Mouse (Mus musculus) MEL (cell line): ENCODE measurements around the gene Stx4a. TPM values are rescaled to one million over a fixed set of nuclear protein-coding genes. Genes with fewer than 3 reads are reported as not detected.

Source experiments
- DNase-seq: peaks from one replicate; pipeline ENCODE4 v3.0.0; 2011; ENCODE audit warnings: low read depth, low spot score
- H3K27ac ChIP-seq: 2 replicates; pipeline ENCODE4 v1.5.1; 2012; ENCODE audit warnings: low read depth, mild to moderate bottlenecking, control low read depth, low read length, moderate library complexity; ENCODE audit not compliant: control insufficient read depth
- H3K27me3 ChIP-seq, 2 experiments: fragments of 150-350 bp in 1 of 2; sonication (generic) in 1 of 2; 2 replicates each; pipeline ENCODE4 v1.6.1; 2012; ENCODE audit warnings: low read length in 2 of 2, mild to moderate bottlenecking in 2 of 2, improper control_type of control experiment in 1 of 2, moderate library complexity in 1 of 2; ENCODE audit not compliant: insufficient read depth in 2 of 2, control insufficient read depth in 1 of 2
- H3K36me3 ChIP-seq, 2 experiments: 2 replicates each; pipeline ENCODE4 v1.6.1; 2012 to 2014; ENCODE audit warnings: low read length in 2 of 2, improper control_type of control experiment in 1 of 2, inconsistent platforms in 1 of 2, mild to moderate bottlenecking in 1 of 2; ENCODE audit not compliant: insufficient read depth in 2 of 2, control insufficient read depth in 1 of 2
- H3K4me1 ChIP-seq, 2 experiments: fragments of 150-350 bp in 1 of 2; sonication (generic) in 1 of 2; 2 replicates each; pipeline ENCODE4 v1.6.1; 2012; ENCODE audit warnings: low read length in 2 of 2, improper control_type of control experiment in 1 of 2, mild to moderate bottlenecking in 1 of 2; ENCODE audit not compliant: insufficient read depth in 2 of 2, control insufficient read depth in 1 of 2
- H3K4me3 ChIP-seq, 2 experiments: fragments of 150-350 bp in 1 of 2; sonication (generic) in 1 of 2; 2 replicates each; pipeline ENCODE4 v1.5.1; 2012; ENCODE audit warnings: low read depth in 2 of 2, low read length in 2 of 2, mild to moderate bottlenecking in 2 of 2, moderate library complexity in 2 of 2, control low read depth in 1 of 2, improper control_type of control experiment in 1 of 2; ENCODE audit not compliant: control insufficient read depth in 1 of 2, insufficient read depth in 1 of 2
- H3K79me2 ChIP-seq: 2 replicates; pipeline ENCODE4 v1.6.1; 2012; ENCODE audit warnings: mild to moderate bottlenecking, low read length, moderate library complexity; ENCODE audit not compliant: control insufficient read depth, poor library complexity, insufficient read depth
- H3K9ac ChIP-seq: 2 replicates; pipeline ENCODE4 v1.6.1; 2012; ENCODE audit warnings: low read depth, mild to moderate bottlenecking, control low read depth, low read length, moderate library complexity; ENCODE audit not compliant: control insufficient read depth, poor library complexity, severe bottlenecking
- H3K9me3 ChIP-seq: fragments of 150-350 bp; sonication (generic); replicated peaks from 2 replicates; pipeline ENCODE4 v1.6.1; 2012; ENCODE audit warnings: mild to moderate bottlenecking, low read length, improper control_type of control experiment, moderate library complexity; ENCODE audit not compliant: insufficient read depth
- BHLHE40 ChIP-seq: IDR thresholded peaks from 2 replicates; pipeline ENCODE4 v1.6.1; 2012; ENCODE audit warnings: low read depth, mild to moderate bottlenecking, inconsistent platforms, low read length, improper control_type of control experiment, borderline replicate concordance
- CHD1 ChIP-seq: IDR thresholded peaks from 2 replicates; pipeline ENCODE4 v1.6.1; 2012; ENCODE audit warnings: low read depth, mild to moderate bottlenecking, inconsistent platforms, low read length, improper control_type of control experiment
- CHD2 ChIP-seq: IDR thresholded peaks from 2 replicates; pipeline ENCODE4 v1.6.1; 2011; ENCODE audit warnings: low read length, improper control_type of control experiment
- CTCF ChIP-seq, 3 experiments: IDR thresholded peaks in 2 of 3; conservative IDR thresholded peaks in 1 of 3; 2 replicates each; pipeline ENCODE4 v1.5.1; 2011 to 2012; ENCODE audit warnings: low read length in 3 of 3, low read depth in 2 of 3, mild to moderate bottlenecking in 2 of 3, improper control_type of control experiment in 1 of 3, inconsistent platforms in 1 of 3, mixed read lengths in 1 of 3, moderate library complexity in 1 of 3; ENCODE audit not compliant: control insufficient read depth in 1 of 3, insufficient read depth in 1 of 3, poor library complexity in 1 of 3, severe bottlenecking in 1 of 3
- E2F4 ChIP-seq: IDR thresholded peaks from 2 replicates; pipeline ENCODE4 v1.6.1; 2011; ENCODE audit warnings: low read depth, low read length, improper control_type of control experiment, borderline replicate concordance
- ELF1 ChIP-seq: IDR thresholded peaks from 2 replicates; pipeline ENCODE4 v1.6.1; 2014; ENCODE audit warnings: low read depth, mild to moderate bottlenecking, inconsistent platforms, low read length, improper control_type of control experiment, moderate library complexity
- EP300 ChIP-seq, 2 experiments: IDR thresholded peaks; 2 replicates each; pipeline ENCODE4 v1.6.1; 2011; ENCODE audit warnings: improper control_type of control experiment in 2 of 2, low read length in 2 of 2, low read depth in 1 of 2, mild to moderate bottlenecking in 1 of 2
- ETS1 ChIP-seq: IDR thresholded peaks from 2 replicates; pipeline ENCODE4 v1.6.1; 2012; ENCODE audit warnings: low read depth, mild to moderate bottlenecking, inconsistent platforms, low read length, improper control_type of control experiment, moderate library complexity
- GABPA ChIP-seq: IDR thresholded peaks from 2 replicates; pipeline ENCODE4 v1.6.1; 2012; ENCODE audit warnings: low read depth, mild to moderate bottlenecking, inconsistent platforms, low read length, improper control_type of control experiment, moderate library complexity
- GATA1 ChIP-seq: IDR thresholded peaks from 2 replicates; pipeline ENCODE4 v1.6.1; 2011; ENCODE audit warnings: low read depth, low read length, improper control_type of control experiment
- HCFC1 ChIP-seq: IDR thresholded peaks from 2 replicates; pipeline ENCODE4 v1.6.1; 2012; ENCODE audit warnings: low read depth, mild to moderate bottlenecking, inconsistent platforms, low read length, improper control_type of control experiment, moderate library complexity
- KAT2A ChIP-seq: conservative IDR thresholded peaks from 2 replicates; pipeline ENCODE4 v1.6.1; 2012; ENCODE audit warnings: low read depth, low read length, improper control_type of control experiment, inconsistent platforms
- MAFK ChIP-seq: IDR thresholded peaks from 2 replicates; pipeline ENCODE4 v1.6.1; 2011; ENCODE audit warnings: low read depth, mild to moderate bottlenecking, low read length, improper control_type of control experiment, borderline replicate concordance
- MAX ChIP-seq: IDR thresholded peaks from 2 replicates; pipeline ENCODE4 v1.6.1; 2011; ENCODE audit warnings: low read length, improper control_type of control experiment
- MAZ ChIP-seq: IDR thresholded peaks from 2 replicates; pipeline ENCODE4 v1.6.1; 2012; ENCODE audit warnings: low read depth, mild to moderate bottlenecking, inconsistent platforms, low read length, improper control_type of control experiment
- MEF2A ChIP-seq: IDR thresholded peaks from 2 replicates; pipeline ENCODE4 v1.6.1; 2014; ENCODE audit warnings: low read depth, mild to moderate bottlenecking, inconsistent platforms, low read length, improper control_type of control experiment; ENCODE audit not compliant: poor library complexity, insufficient replicate concordance, severe bottlenecking; ENCODE audit errors: extremely low read depth
- MXI1 ChIP-seq: IDR thresholded peaks from 2 replicates; pipeline ENCODE4 v1.6.1; 2011; ENCODE audit warnings: mild to moderate bottlenecking, low read depth, low read length, improper control_type of control experiment
- MYB ChIP-seq: IDR thresholded peaks from 2 replicates; pipeline ENCODE4 v1.6.1; 2011; ENCODE audit warnings: mild to moderate bottlenecking, low read depth, low read length, improper control_type of control experiment
- MYC ChIP-seq: IDR thresholded peaks from 2 replicates; pipeline ENCODE4 v1.6.1; 2011; ENCODE audit warnings: low read depth, mild to moderate bottlenecking, low read length, improper control_type of control experiment, moderate library complexity
- NELFE ChIP-seq: IDR thresholded peaks from 2 replicates; pipeline ENCODE4 v1.6.1; 2011; ENCODE audit warnings: low read depth, low read length, improper control_type of control experiment
- NRF1 ChIP-seq: IDR thresholded peaks from 2 replicates; pipeline ENCODE4 v1.6.1; 2014; ENCODE audit warnings: low read depth, mild to moderate bottlenecking, inconsistent platforms, low read length, improper control_type of control experiment, moderate library complexity; ENCODE audit not compliant: poor library complexity, insufficient read depth, severe bottlenecking
- POLR2A ChIP-seq, 2 experiments: IDR thresholded peaks; 2 replicates each; pipeline ENCODE4 v1.6.1; 2011 to 2012; ENCODE audit warnings: low read length in 2 of 2, mild to moderate bottlenecking in 2 of 2, control low read depth in 1 of 2, improper control_type of control experiment in 1 of 2, low read depth in 1 of 2, moderate library complexity in 1 of 2; ENCODE audit not compliant: control insufficient read depth in 1 of 2, insufficient read depth in 1 of 2, poor library complexity in 1 of 2
- POLR2AphosphoS2 ChIP-seq: IDR thresholded peaks from 2 replicates; pipeline ENCODE4 v1.6.1; 2011; ENCODE audit warnings: low read length, improper control_type of control experiment
- POLR2AphosphoS5 ChIP-seq: IDR thresholded peaks from 2 replicates; pipeline ENCODE4 v1.6.1; 2012; ENCODE audit warnings: low read depth, borderline replicate concordance, mild to moderate bottlenecking, inconsistent platforms, low read length, moderate library complexity, mixed read lengths
- RAD21 ChIP-seq: IDR thresholded peaks from 2 replicates; pipeline ENCODE4 v1.6.1; 2011; ENCODE audit warnings: mild to moderate bottlenecking, low read depth, low read length, improper control_type of control experiment
- RCOR1 ChIP-seq: IDR thresholded peaks from 2 replicates; pipeline ENCODE4 v1.6.1; 2012; ENCODE audit warnings: low read depth, mild to moderate bottlenecking, inconsistent platforms, low read length, improper control_type of control experiment
- SIN3A ChIP-seq: IDR thresholded peaks from 2 replicates; pipeline ENCODE4 v1.6.1; 2012; ENCODE audit warnings: low read length, improper control_type of control experiment, inconsistent platforms
- SMC3 ChIP-seq: IDR thresholded peaks from 2 replicates; pipeline ENCODE4 v1.6.1; 2011; ENCODE audit warnings: low read depth, low read length, improper control_type of control experiment
- TBP ChIP-seq: IDR thresholded peaks from 2 replicates; pipeline ENCODE4 v1.8.0; 2011; ENCODE audit warnings: low read depth, low read length, improper control_type of control experiment
- TCF12 ChIP-seq: IDR thresholded peaks from 2 replicates; pipeline ENCODE4 v1.6.1; 2014; ENCODE audit warnings: low read depth, mild to moderate bottlenecking, inconsistent platforms, low read length, improper control_type of control experiment, moderate library complexity
- UBTF ChIP-seq: IDR thresholded peaks from 2 replicates; pipeline ENCODE4 v1.6.1; 2012; ENCODE audit warnings: low read depth, mild to moderate bottlenecking, inconsistent platforms, low read length, improper control_type of control experiment, moderate library complexity, borderline replicate concordance; ENCODE audit not compliant: insufficient read depth
- USF1 ChIP-seq: IDR thresholded peaks from 2 replicates; pipeline ENCODE4 v1.6.1; 2014; ENCODE audit warnings: low read depth, mild to moderate bottlenecking, inconsistent platforms, low read length, improper control_type of control experiment, moderate library complexity
- USF2 ChIP-seq, 2 experiments: IDR thresholded peaks; 2 replicates each; pipeline ENCODE4 v1.6.1; 2011 to 2012; ENCODE audit warnings: improper control_type of control experiment in 2 of 2, low read length in 2 of 2, borderline replicate concordance in 1 of 2, inconsistent platforms in 1 of 2, low read depth in 1 of 2, mild to moderate bottlenecking in 1 of 2; ENCODE audit not compliant: insufficient read depth in 1 of 2
- ZC3H11A ChIP-seq: IDR thresholded peaks from 2 replicates; pipeline ENCODE4 v1.6.1; 2012; ENCODE audit warnings: low read depth, mild to moderate bottlenecking, inconsistent platforms, low read length, improper control_type of control experiment
- ZKSCAN1 ChIP-seq: IDR thresholded peaks from 2 replicates; pipeline ENCODE4 v1.6.1; 2012; ENCODE audit warnings: low read depth, mild to moderate bottlenecking, inconsistent platforms, low read length, improper control_type of control experiment, moderate library complexity
- ZMIZ1 ChIP-seq: IDR thresholded peaks from 2 replicates; pipeline ENCODE4 v1.6.1; 2012; ENCODE audit warnings: low read depth, mild to moderate bottlenecking, inconsistent platforms, low read length, improper control_type of control experiment, moderate library complexity
- ZNF384 ChIP-seq: IDR thresholded peaks from 2 replicates; pipeline ENCODE4 v1.6.1; 2012; ENCODE audit warnings: low read depth, mild to moderate bottlenecking, inconsistent platforms, low read length, improper control_type of control experiment
- polyA plus RNA-seq, 2 experiments: library from polyadenylated mRNA; stranded (reverse) in 1 of 2; unstranded in 1 of 2; fragments of >175 nt in 1 of 2; fragments of >200 nt in 1 of 2; gene quantifications; 2 replicates each; pipeline versions ENCODE4 v1.2.1 to v1.2.4; 2012; ENCODE audit warnings: low replicate concordance in 2 of 2, low read depth in 1 of 2; ENCODE audit not compliant: insufficient read length in 2 of 2, insufficient read depth in 1 of 2, missing spikeins in 1 of 2
- total RNA-seq: library from RNA; depleted of rRNA; stranded (reverse); fragments of 300-350 nt; gene quantifications from 2 replicates; pipeline ENCODE4 v1.2.3, GENCODE M21; 2012

The Stx4a gene
- total and polyA plus RNA-seq, 3 experiments = 47.8 to 121 TPM; not detected in 1

GRCm38 (mm10) chr7:127858258-127858657, 34.2 kb downstream of the Stx4a start:
- H3K9ac ChIP-seq = peak overlapping the region; percentile 18; the same call in 1 of the 2 replicates
- peak overlapping the region in 1 of 2 experiments; percentile 5; a peak in 1 of 4 replicates for H3K4me3 ChIP-seq
- H3K27ac ChIP-seq = peak overlapping the region; percentile 84
- no peaks in the 10 kb centered on the region for H3K27me3 ChIP-seq
- no peaks in the 10 kb centered on the region for H3K9me3 ChIP-seq
- no peaks in the 10 kb centered on the region for H3K79me2 ChIP-seq
- H3K4me1 ChIP-seq = peaks cover 11 to 17% of the 10 kb centered on the region in 2 experiments
- peaks cover 0 to 15% of the 10 kb centered on the region in 2 experiments; a peak in 2 of 4 replicates for H3K36me3 ChIP-seq
- DNase-seq = peak; percentile 95
- TF ChIP-seq MAX = no peak
- TF ChIP-seq CTCF (IDR thresholded peaks at IDR 0.05 in 2 of 3, conservative IDR thresholded peaks at IDR 0.05 in 1 of 3; ENCODE audit: control insufficient read depth in 1 of 3, insufficient read depth in 1 of 3, low read depth in 2 of 3, low read length in 3 of 3, poor library complexity in 1 of 3, severe bottlenecking in 1 of 3) = no peak
- TF ChIP-seq MYB = no peak
- TF ChIP-seq GATA1 = peak; percentile 94
- no peak for TF ChIP-seq USF1
- TF ChIP-seq UBTF = no peak
- TF ChIP-seq NRF1 = peak; percentile 97
- no peak for TF ChIP-seq ZNF384
- TF ChIP-seq MAFK = no peak
- TF ChIP-seq NELFE = no peak
- peak; percentile 88 for TF ChIP-seq ELF1
- TF ChIP-seq CHD1 = no peak
- no peak for TF ChIP-seq E2F4
- no peak for TF ChIP-seq USF2 (IDR thresholded peaks at IDR 0.05; ENCODE audit: borderline replicate concordance in 1 of 2, insufficient read depth in 1 of 2, low read depth in 1 of 2, low read length in 2 of 2)
- no peak; the same call in 1 of the 2 replicates for TF ChIP-seq MAZ
- TF ChIP-seq HCFC1 = peak; percentile 65
- TF ChIP-seq GABPA = no peak
- no peak for TF ChIP-seq RAD21
- TF ChIP-seq ZKSCAN1 = no peak
- TF ChIP-seq SIN3A = peak; percentile 68
- peak; percentile 69; the same call in 1 of the 2 replicates for TF ChIP-seq TBP
- TF ChIP-seq BHLHE40 = no peak
- peak; percentile 89 for TF ChIP-seq ETS1
- TF ChIP-seq EP300 (IDR thresholded peaks at IDR 0.05; ENCODE audit: low read depth in 1 of 2, low read length in 2 of 2) = peak; percentile 78 to 85
- TF ChIP-seq POLR2AphosphoS2 = no peak
- TF ChIP-seq ZMIZ1 = no peak
- TF ChIP-seq POLR2AphosphoS5 = no peak
- no peak for TF ChIP-seq SMC3
- TF ChIP-seq RCOR1 = peak; percentile 71
- no peak for TF ChIP-seq KAT2A
- peak in 1 of 2 experiments; percentile 48; a peak in 2 of 4 replicates for TF ChIP-seq POLR2A (IDR thresholded peaks at IDR 0.05; ENCODE audit: control insufficient read depth in 1 of 2, insufficient read depth in 1 of 2, low read depth in 1 of 2, low read length in 2 of 2, poor library complexity in 1 of 2)
- no peak for TF ChIP-seq ZC3H11A
- peak; percentile 46; the same call in 1 of the 2 replicates for TF ChIP-seq CHD2
- no peak for TF ChIP-seq MEF2A
- TF ChIP-seq TCF12 = peak; percentile 58; the same call in 1 of the 2 replicates
- TF ChIP-seq MXI1 = no peak
- TF ChIP-seq MYC = 0 out of 2 replicates have a peak, but pooled peaks have one; percentile 42
